Mouse (Mus musculus): ENCODE measurements around the gene S1pr2.

GRCm38 (mm10) chr9:21002627-21003551 is 26.3 kb upstream of the S1pr2 start, which contains the start of gene Mrpl4:
- TF ChIP-seq CTCF (conservative IDR thresholded peaks at IDR 0.05; ENCODE audit: low read length) (no peak), POU5F1 (IDR thresholded peaks at IDR 0.05; ENCODE audit: borderline replicate concordance, low read length) (no peak), NANOG (IDR thresholded peaks at IDR 0.05; ENCODE audit: borderline replicate concordance, low read length) (no peak)
